Comparison of ENCODE assay signal across 8 mouse cellular contexts in genomic region chr5:32610801-32611340, GRCm38 (mm10). TPM values are rescaled to one million over a fixed set of nuclear protein-coding genes. Genes with fewer than 3 reads are reported as not detected.
DNase-seq lines count a peak whose midpoint lies in the region; ATAC-seq and TF ChIP-seq lines count a peak whose summit lies in the region.

Gene Yes1 (plus strand): TSS chr5:32611171.

- no peaks in the 10 kb centered on the region for H3K9me3 ChIP-seq in embryonic facial prominence, embryonic 14.5 days (ENCODE audit: control insufficient read depth, low read length)
- no peaks in the 10 kb centered on the region for H3K9me3 ChIP-seq in heart, embryonic 10.5 days
- no peaks in the 10 kb centered on the region for H3K9me3 ChIP-seq in kidney, embryonic 14.5 days (ENCODE audit: control insufficient read depth, low read length)
- H3K9me3 ChIP-seq in liver, embryonic 11.5 days (ENCODE audit: control insufficient read depth, low read length): no peaks in the 10 kb centered on the region

- H3K4me2 ChIP-seq in embryonic facial prominence, embryonic 14.5 days (ENCODE audit: low read depth, low read length): peak within 1 kb of the TSS; percentile 68
- peak within 1 kb of the TSS; percentile 67 for H3K4me2 ChIP-seq in kidney, embryonic 14.5 days (replicated peaks; ENCODE audit: low read depth, low read length)
- peak within 1 kb of the TSS; percentile 80 for H3K4me2 ChIP-seq in liver, embryonic 11.5 days

- no peaks in the 10 kb centered on the region; the same call in 1 of the 2 replicates for H3K4me1 ChIP-seq in bone marrow, adult 2 months (ENCODE audit: control insufficient read depth, insufficient read depth, low read length)
- H3K4me1 ChIP-seq in embryonic facial prominence, embryonic 14.5 days (ENCODE audit: control insufficient read depth, insufficient read depth, low read length): 0 out of 2 replicates have a peak, but pooled peaks cover 8% of the 10 kb centered on the region
- H3K4me1 ChIP-seq in heart, embryonic 10.5 days: peaks cover 11% of the 10 kb centered on the region
- H3K4me1 ChIP-seq in kidney, embryonic 14.5 days (ENCODE audit: control insufficient read depth, insufficient read depth, low read length): peaks cover 11% of the 10 kb centered on the region
- H3K4me1 ChIP-seq in liver, embryonic 11.5 days (replicated peaks; ENCODE audit: control insufficient read depth, insufficient read depth, low read length): peaks cover 4% of the 10 kb centered on the region; the same call in 1 of the 2 replicates

- no peaks in the 10 kb centered on the region for H3K27me3 ChIP-seq in embryonic facial prominence, embryonic 14.5 days (replicated peaks; ENCODE audit: control insufficient read depth, insufficient read depth, low read length)
- H3K27me3 ChIP-seq in heart, embryonic 10.5 days (ENCODE audit: insufficient read depth, poor library complexity, severe bottlenecking): no peaks in the 10 kb centered on the region
- H3K27me3 ChIP-seq in kidney, embryonic 14.5 days (ENCODE audit: control insufficient read depth, insufficient read depth, low read length): no peaks in the 10 kb centered on the region
- H3K27me3 ChIP-seq in liver, embryonic 11.5 days (replicated peaks; ENCODE audit: control insufficient read depth, insufficient read depth, low read length): no peaks in the 10 kb centered on the region
- no peaks in the 10 kb centered on the region; the same call in 1 of the 2 replicates for H3K27me3 ChIP-seq in splenic B cell, adult 2 months (ENCODE audit: control insufficient read depth, insufficient read depth, low read length, poor library complexity, severe bottlenecking)

- ATAC-seq in embryonic facial prominence, embryonic 14.5 days (ENCODE audit: low read depth): peak; percentile 96
- peak; percentile 95 for ATAC-seq in kidney, embryonic 14.5 days (ENCODE audit: low FRiP score, low TSS enrichment)
- ATAC-seq in liver, embryonic 11.5 days (replicated peaks; ENCODE audit: low FRiP score): peak; percentile 92

- no peak for TF ChIP-seq CTCF in bone marrow, adult 2 months (IDR thresholded peaks at IDR 0.05; ENCODE audit: control insufficient read depth, insufficient read depth, low read length)

- H3K36me3 ChIP-seq in embryonic facial prominence, embryonic 14.5 days (ENCODE audit: control insufficient read depth, insufficient read depth, low read length): no peaks in the 10 kb centered on the region
- H3K36me3 ChIP-seq in heart, embryonic 10.5 days: no peaks in the 10 kb centered on the region
- no peaks in the 10 kb centered on the region for H3K36me3 ChIP-seq in kidney, embryonic 14.5 days (ENCODE audit: control insufficient read depth, insufficient read depth, low read length)
- no peaks in the 10 kb centered on the region for H3K36me3 ChIP-seq in liver, embryonic 11.5 days (ENCODE audit: control insufficient read depth, insufficient read depth, low read length)
- H3K36me3 ChIP-seq in splenic B cell, adult 2 months (ENCODE audit: control insufficient read depth, insufficient read depth, low read length, poor library complexity, severe bottlenecking): no peaks in the 10 kb centered on the region

- peak; percentile 57 to 66 for DNase-seq in B cell, adult 2 months
- peak; percentile 93 for DNase-seq in embryonic facial prominence, embryonic 14.5 days (ENCODE audit: low spot score)
- peak; percentile 93 for DNase-seq in heart, embryonic 10.5 days (ENCODE audit: low spot score)
- peak; percentile 83 for DNase-seq in liver, embryonic 11.5 days (ENCODE audit: low spot score)
- DNase-seq in naive thymus-derived CD4-positive, alpha-beta T cell, adult 2 months (ENCODE audit: low read depth): peak; percentile 79
- peak; percentile 61 for DNase-seq in splenic B cell, adult 2 months (ENCODE audit: low read depth, low spot score)

- TF ChIP-seq POLR2A in bone marrow, adult 2 months (IDR thresholded peaks at IDR 0.05; ENCODE audit: borderline replicate concordance, control insufficient read depth, low read depth, low read length): no peak

- peak within 1 kb of the TSS; percentile 93 for H3K9ac ChIP-seq in embryonic facial prominence, embryonic 14.5 days (ENCODE audit: low read depth, low read length)
- H3K9ac ChIP-seq in kidney, embryonic 14.5 days (ENCODE audit: low read depth, low read length): peak within 1 kb of the TSS; percentile 95
- H3K9ac ChIP-seq in liver, embryonic 11.5 days (ENCODE audit: low read depth, low read length): peak within 1 kb of the TSS; percentile 76

- under 1% methylated on average over 63 of the region's 69 CpGs for WGBS in bone marrow, adult 2 months
- WGBS in embryonic facial prominence, embryonic 14.5 days: 0% methylated on average over 22 of the region's 69 CpGs
- WGBS in heart, embryonic 10.5 days: under 1% methylated on average over 60 of the region's 69 CpGs
- WGBS in kidney, embryonic 14.5 days: under 1% methylated on average over 50 of the region's 69 CpGs
- WGBS in liver, embryonic 11.5 days: under 1% methylated on average over 51 of the region's 69 CpGs

- peak within 1 kb of the TSS; percentile 27; the same call in 1 of the 2 replicates for H3K27ac ChIP-seq in bone marrow, adult 2 months (ENCODE audit: control insufficient read depth, insufficient read depth, low read depth, low read length, poor library complexity)
- peak within 1 kb of the TSS; percentile 89 for H3K27ac ChIP-seq in embryonic facial prominence, embryonic 14.5 days (replicated peaks; ENCODE audit: low read depth, low read length)
- peak within 1 kb of the TSS; percentile 98 for H3K27ac ChIP-seq in heart, embryonic 10.5 days
- peak within 1 kb of the TSS; percentile 87 for H3K27ac ChIP-seq in kidney, embryonic 14.5 days (ENCODE audit: low read depth, low read length)
- peak within 1 kb of the TSS; percentile 88 for H3K27ac ChIP-seq in liver, embryonic 11.5 days (ENCODE audit: low read depth, low read length)

- H3K4me3 ChIP-seq in bone marrow, adult 2 months (replicated peaks; ENCODE audit: control insufficient read depth, low read depth, low read length): peak within 1 kb of the TSS; percentile 60
- H3K4me3 ChIP-seq in embryonic facial prominence, embryonic 14.5 days (ENCODE audit: low read depth, low read length): peak within 1 kb of the TSS; percentile 66
- peak within 1 kb of the TSS; percentile 92 for H3K4me3 ChIP-seq in heart, embryonic 10.5 days
- peak within 1 kb of the TSS; percentile 91 for H3K4me3 ChIP-seq in kidney, embryonic 14.5 days (ENCODE audit: low read length)
- peak within 1 kb of the TSS; percentile 85 for H3K4me3 ChIP-seq in liver, embryonic 11.5 days (ENCODE audit: low read depth, low read length)

RNA-seq across cellular contexts. Expression of gene Yes1, which starts in this region (rescaled TPM):
- 2.7 and 4.8 TPM in 2 replicates for polyA plus RNA-seq in bone marrow, adult 2 months (2011; ENCODE audit: insufficient read depth, insufficient read length, low replicate concordance, missing spikeins)
- polyA plus RNA-seq in embryonic facial prominence, embryonic 14.5 days (2014; fragmentation: Nextera tagmentation; extraction: Ambion mirVana): 31.5 and 32.2 TPM in 2 replicates
- 27.8 and 28.6 TPM in 2 replicates for polyA plus RNA-seq in heart, embryonic 10.5 days (2016; fragmentation: Nextera tagmentation; extraction: Ambion mirVana)
- polyA plus RNA-seq in kidney, embryonic 14.5 days (2014; fragmentation: Nextera tagmentation; extraction: Ambion mirVana): 24.7 and 42.0 TPM in 2 replicates
- polyA plus RNA-seq in liver, embryonic 11.5 days (2014; fragmentation: Nextera tagmentation; extraction: Ambion mirVana): 18.8 and 18.9 TPM in 2 replicates

Comparison
In these comparisons a context has a peak if more than half of its experiments do, and no peak if none do; other contexts are left out.
1. Peak in every context shown above with its lines: DNase-seq, ATAC-seq, H3K4me3 ChIP-seq and H3K27ac ChIP-seq.
2. H3K27ac ChIP-seq: peak in every context shown above with its lines; median percentile 98 in heart, embryonic 10.5 days; 89 in embryonic facial prominence, embryonic 14.5 days; 88 in liver, embryonic 11.5 days; 87 in kidney, embryonic 14.5 days; 27 in bone marrow, adult 2 months.